Mouse (Mus musculus) E14TG2a.4 (cell line): ENCODE measurements around the gene Ppm1e.

Experiments used
- CTCF ChIP-seq: conservative IDR thresholded peaks from 2 replicates; pipeline ENCODE4 v1.5.1; 2014; ENCODE audit warnings: low read length
- POU5F1 ChIP-seq: IDR thresholded peaks from 2 replicates; pipeline ENCODE4 v1.6.1; 2014; ENCODE audit warnings: low read length, borderline replicate concordance

- TF ChIP-seq CTCF, result no peak
- TF ChIP-seq POU5F1, result no peak
Measured at GRCm38 (mm10) chr11:87278807-87279206, 80.0 kb downstream of the Ppm1e start.
